Mouse (Mus musculus) olfactory bulb, adult 2 months (tissue): ENCODE measurements around the gene Mef2d.

Source experiments
- CTCF ChIP-seq: fragments of 200-500 bp; IDR thresholded peaks from 2 replicates; pipeline ENCODE4 v1.5.1; 2012; ENCODE audit warnings: low read depth, mild to moderate bottlenecking, low read length, moderate library complexity; ENCODE audit not compliant: insufficient read depth
- POLR2A ChIP-seq: fragments of 200-500 bp; IDR thresholded peaks from 2 replicates; pipeline ENCODE4 v1.6.1; 2012; ENCODE audit warnings: mild to moderate bottlenecking, low read depth, low read length, moderate library complexity; ENCODE audit not compliant: insufficient read depth

DNA sequence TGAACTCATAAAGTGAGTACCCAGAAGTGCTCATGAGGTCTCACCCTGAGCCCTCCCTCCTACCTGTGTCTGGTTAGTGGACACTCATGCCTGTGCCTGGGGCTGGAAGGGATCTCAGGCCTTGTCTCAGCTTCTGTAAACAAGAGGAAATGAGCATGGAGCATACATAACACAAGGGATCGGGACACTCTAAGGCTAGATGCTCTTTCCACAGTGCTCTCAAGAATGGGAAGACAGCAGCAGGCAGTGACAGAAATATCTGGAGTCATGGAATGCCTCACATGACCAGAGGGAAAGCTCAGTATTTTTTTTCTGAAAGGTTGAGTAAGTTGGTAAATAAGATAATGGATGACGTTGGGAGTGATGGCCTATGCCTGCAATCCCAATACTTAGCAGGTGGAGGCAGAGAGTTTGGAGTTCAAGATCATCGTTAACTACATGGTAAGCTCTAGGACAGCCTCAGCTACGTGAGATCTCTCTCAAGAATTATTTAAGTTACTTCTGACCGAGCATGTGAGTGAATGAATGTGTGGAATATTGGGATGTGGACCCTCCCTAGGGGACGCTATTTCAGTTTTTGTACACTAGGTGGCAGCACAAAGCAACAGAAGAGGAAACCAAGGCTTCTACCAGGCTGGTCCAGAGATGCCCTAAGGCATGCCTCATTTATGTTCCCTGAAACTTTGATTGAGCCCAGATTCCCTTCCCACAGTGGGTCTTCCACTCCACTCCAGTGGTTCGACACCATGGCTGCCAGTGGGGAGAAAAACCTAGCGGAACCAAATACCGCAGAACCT is 49.8 kb downstream of the Mef2d start:
- TF ChIP-seq CTCF (no peak), POLR2A (no peak)
